Comparison of ENCODE assay signal across 8 mouse cellular contexts in the genomic region with DNA sequence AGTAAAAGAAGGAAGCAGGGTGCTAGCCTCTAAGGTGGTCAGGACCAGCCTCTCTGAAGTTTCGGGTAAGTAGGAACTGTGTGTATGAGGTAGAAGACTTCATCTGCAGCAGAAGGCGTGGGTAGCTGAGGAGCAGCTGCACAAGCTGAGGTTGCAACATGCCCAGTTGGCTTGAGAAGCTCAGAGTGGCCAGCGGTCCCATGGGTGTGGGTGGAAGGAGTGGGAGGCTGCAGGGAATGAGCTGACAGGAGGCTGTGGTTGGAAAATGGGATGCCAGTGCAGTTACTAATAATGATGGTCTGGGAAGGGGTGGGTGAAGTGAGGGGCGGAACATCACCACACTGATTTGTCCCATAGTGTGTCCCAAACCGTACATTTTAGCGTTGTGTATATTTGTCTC.
DNase-seq lines count a peak whose midpoint lies in the region; ATAC-seq lines count a peak whose summit lies in the region.
"Had no signal": no experiment of that assay in that cellular context is flagged by ENCODE, and none has a peak within 500 bp of the region (broad histone marks: within the 10 kb centered on the region; RNA-seq: fewer than 3 reads in every experiment).

No protein-coding gene starts in this region.

- intact Hi-C loops in heart, postnatal 25 days (cut with DNase I), result no loop called here

- H3K9ac ChIP-seq in forebrain, embryonic 12.5 days, result no peak overlapping the region
- no peak overlapping the region for H3K9ac ChIP-seq in liver, embryonic 11.5 days (ENCODE audit: low read depth, low read length)
- H3K9ac ChIP-seq: embryonic facial prominence, embryonic 13.5 days had no signal

- H3K36me3 ChIP-seq in forebrain, embryonic 12.5 days (replicated peaks), result no peaks in the 10 kb centered on the region; the same call in 1 of the 2 replicates
- H3K36me3 ChIP-seq in liver, embryonic 11.5 days (ENCODE audit: control insufficient read depth, insufficient read depth, low read length), result no peaks in the 10 kb centered on the region; the same call in 1 of the 2 replicates

- 97% methylated on average over 6 of the region's 6 CpGs for WGBS in forebrain, embryonic 12.5 days
- WGBS in liver, embryonic 11.5 days, result 91% methylated on average over 6 of the region's 6 CpGs

- H3K27me3 ChIP-seq in forebrain, embryonic 12.5 days, result no peaks in the 10 kb centered on the region
- no peaks in the 10 kb centered on the region for H3K27me3 ChIP-seq in liver, embryonic 11.5 days (replicated peaks; ENCODE audit: control insufficient read depth, insufficient read depth, low read length)
- H3K27me3 ChIP-seq: embryonic facial prominence, embryonic 13.5 days had no signal

- H3K4me3 ChIP-seq in forebrain, embryonic 12.5 days (replicated peaks), result no peak overlapping the region
- H3K4me3 ChIP-seq in liver, embryonic 11.5 days (ENCODE audit: low read depth, low read length), result no peak overlapping the region
- H3K4me3 ChIP-seq: embryonic facial prominence, embryonic 13.5 days had no signal

- H3K4me2 ChIP-seq in forebrain, embryonic 12.5 days, result no peak overlapping the region
- no peak overlapping the region for H3K4me2 ChIP-seq in liver, embryonic 11.5 days
- H3K4me2 ChIP-seq: embryonic facial prominence, embryonic 13.5 days had no signal

- DNase-seq in right cerebral cortex, adult 18-20 months, result peak; percentile 70
- DNase-seq in right cerebral cortex, postnatal 4 days, result no peak
- DNase-seq in brain, adult 2 months (ENCODE audit: low read depth, low spot score), result peak; percentile 65
- peak; percentile 44 for DNase-seq in heart, postnatal 25 days (ENCODE audit: low spot score)
- peak; percentile 75 for DNase-seq in skeletal muscle tissue, adult 2 months (ENCODE audit: low read depth, low spot score)
- DNase-seq in liver, embryonic 11.5 days (ENCODE audit: low spot score), result no peak

- no peak for ATAC-seq in forebrain, embryonic 12.5 days (ENCODE audit: low FRiP score)
- no peak for ATAC-seq in liver, embryonic 11.5 days (replicated peaks; ENCODE audit: low FRiP score)

- H3K27ac ChIP-seq in forebrain, embryonic 12.5 days, result no peak overlapping the region
- no peak overlapping the region for H3K27ac ChIP-seq in liver, embryonic 11.5 days (ENCODE audit: low read depth, low read length)
- H3K27ac ChIP-seq: embryonic facial prominence, embryonic 13.5 days had no signal

- no peaks in the 10 kb centered on the region for H3K9me3 ChIP-seq in forebrain, embryonic 12.5 days
- H3K9me3 ChIP-seq in liver, embryonic 11.5 days (ENCODE audit: control insufficient read depth, low read length), result no peaks in the 10 kb centered on the region
- H3K9me3 ChIP-seq: embryonic facial prominence, embryonic 13.5 days had no signal

- no peaks in the 10 kb centered on the region for H3K4me1 ChIP-seq in forebrain, embryonic 12.5 days
- no peaks in the 10 kb centered on the region for H3K4me1 ChIP-seq in liver, embryonic 11.5 days (replicated peaks; ENCODE audit: control insufficient read depth, insufficient read depth, low read length)
- H3K4me1 ChIP-seq: embryonic facial prominence, embryonic 13.5 days had no signal

Comparison
In these comparisons a context has a peak if more than half of its experiments do, and no peak if none do; other contexts are left out.
1. DNase-seq: peak in right cerebral cortex, adult 18-20 months (single experiment), brain, adult 2 months (single experiment), heart, postnatal 25 days (single experiment) and skeletal muscle tissue, adult 2 months (single experiment); none in right cerebral cortex, postnatal 4 days (single experiment) and liver, embryonic 11.5 days (single experiment).